Mouse (Mus musculus) liver, postnatal 0 days (tissue): ENCODE data around the gene Minos1. TPM values are rescaled to one million over a fixed set of nuclear protein-coding genes. Genes with fewer than 3 reads are reported as not detected.

Experiments
- ATAC-seq: fragments of 200-750 bp; cut with Nextera tagmentation; 2 replicates; pipeline ENCODE4 v1.8.0; 2017; ENCODE audit warnings: mild to moderate bottlenecking, moderate library complexity
- DNase-seq: peaks from one replicate; pipeline ENCODE4 v3.0.0-alpha.2; 2016
- H3K27ac ChIP-seq: fragments of 300-500 bp; sonication (generic); 2 replicates; pipeline ENCODE4 v1.5.1; 2014; ENCODE audit warnings: antibody characterized with exemption, moderate library complexity, mild to moderate bottlenecking, low read depth
- H3K27me3 ChIP-seq: fragments of 300-500 bp; sonication (generic); 2 replicates; pipeline ENCODE4 v1.6.1; 2014; ENCODE audit warnings: low read length, control low read depth, mixed read lengths; ENCODE audit not compliant: insufficient read depth
- H3K36me3 ChIP-seq: fragments of 300-500 bp; sonication (generic); replicated peaks from 2 replicates; pipeline ENCODE4 v1.6.1; 2014; ENCODE audit warnings: mild to moderate bottlenecking, control low read depth, low read length, moderate library complexity, mixed read lengths; ENCODE audit not compliant: insufficient read depth
- H3K4me1 ChIP-seq: fragments of 300-500 bp; sonication (generic); 2 replicates; pipeline ENCODE4 v1.6.1; 2014; ENCODE audit warnings: antibody characterized with exemption, mild to moderate bottlenecking, control low read depth; ENCODE audit not compliant: insufficient read depth
- H3K4me2 ChIP-seq: fragments of 300-500 bp; sonication (generic); 2 replicates; pipeline ENCODE4 v1.6.1; 2014; ENCODE audit warnings: low read depth, mild to moderate bottlenecking, low read length, moderate library complexity, mixed read lengths
- H3K4me3 ChIP-seq: fragments of 300-500 bp; sonication (generic); 2 replicates; pipeline ENCODE4 v1.5.1; 2014; ENCODE audit warnings: low read depth, low read length
- H3K9ac ChIP-seq: fragments of 300-500 bp; sonication (generic); replicated peaks from 2 replicates; pipeline ENCODE4 v1.6.1; 2014; ENCODE audit warnings: mild to moderate bottlenecking, moderate library complexity
- H3K9me3 ChIP-seq: fragments of 300-500 bp; sonication (generic); 2 replicates; pipeline ENCODE4 v1.6.1; 2016; ENCODE audit warnings: mild to moderate bottlenecking, control low read depth, low read length, mixed read lengths
- CTCF ChIP-seq: sonication (generic); IDR thresholded peaks from 2 replicates; pipeline ENCODE4 v1.5.1; 2016; ENCODE audit warnings: antibody characterized with exemption, low read depth
- EP300 ChIP-seq: IDR thresholded peaks from 2 replicates; pipeline ENCODE4 v1.6.1; 2016; ENCODE audit warnings: antibody characterized with exemption, low read depth, mild to moderate bottlenecking
- WGBS: fragments of 180-500 bp; shearing (Covaris S2); extraction: QIAGEN DNeasy Blood & Tissue Kit; methylation state at CpG from one replicate; pipeline ENCODE4 v1.1.7; 2014; ENCODE audit not compliant: insufficient replicate concordance; 5-methylcytosine and 5-hydroxymethylcytosine counted together
- polyA plus RNA-seq: library from polyadenylated mRNA; unstranded; fragments of >200 nt; fragmentation: Nextera tagmentation; extraction: Ambion mirVana; gene quantifications from 2 replicates; pipeline ENCODE4 v1.2.1, GENCODE M21; 2015

The Minos1 gene
- polyA plus RNA-seq, 1 experiment from 2014 or later, result 387 TPM

GRCm38 (mm10) chr4:139096201-139096600, 34.7 kb downstream of the Minos1 start:
- Histone ChIP-seq H3K36me3 (0 out of 2 replicates have a peak, but pooled peaks cover 1% of the 10 kb centered on the region), H3K27ac (no peak overlapping the region), H3K4me1 (peaks cover 10% of the 10 kb centered on the region), H3K4me2 (no peak overlapping the region), H3K27me3 (peaks cover 31% of the 10 kb centered on the region), H3K9ac (no peak overlapping the region), H3K9me3 (peaks cover 5% of the 10 kb centered on the region), H3K4me3 (no peak overlapping the region)
- no peak for ATAC-seq
- TF ChIP-seq EP300 (no peak), CTCF (no peak)
- DNase-seq, result no peak
- 73% methylated on average over 5 of the region's 5 CpGs for WGBS

GRCm38 (mm10) chr4:139095406-139095805, 35.5 kb downstream of the Minos1 start:
- peaks cover 10% of the 10 kb centered on the region for H3K4me1 ChIP-seq
- no peak for ATAC-seq
- no peak overlapping the region for H3K4me2 ChIP-seq
- WGBS, result 61% methylated on average over 1 of the region's 1 CpGs
- H3K36me3 ChIP-seq, result no peaks in the 10 kb centered on the region
- H3K27me3 ChIP-seq, result peaks cover 39% of the 10 kb centered on the region
- H3K9me3 ChIP-seq, result peaks cover 5% of the 10 kb centered on the region
- H3K27ac ChIP-seq, result no peak overlapping the region
- H3K9ac ChIP-seq, result no peak overlapping the region
- DNase-seq, result no peak
- H3K4me3 ChIP-seq, result no peak overlapping the region
- TF ChIP-seq EP300 (no peak), CTCF (no peak)

GRCm38 (mm10) chr4:139093196-139093530, 37.8 kb downstream of the Minos1 start:
- Histone ChIP-seq H3K9ac (no peak overlapping the region), H3K27ac (no peak overlapping the region), H3K27me3 (peaks cover 44% of the 10 kb centered on the region)

GRCm38 (mm10) chr4:139092356-139093195, 38.3 kb downstream of the Minos1 start, which contains the start of gene Nbl1:
Gene Nbl1 (minus strand): TSS chr4:139092993.
- peaks cover 5% of the 10 kb centered on the region for H3K9me3 ChIP-seq
- peak within 1 kb of the TSS; percentile 46 for H3K4me3 ChIP-seq
- peak; percentile 38; the same call in 1 of the 2 replicates for ATAC-seq
- WGBS, result 4% methylated on average over 48 of the region's 105 CpGs
- peak within 1 kb of the TSS; percentile 74 for H3K4me2 ChIP-seq
- DNase-seq, result no peak
- H3K9ac ChIP-seq, result peak within 1 kb of the TSS; percentile 34
- TF ChIP-seq EP300 (no peak), CTCF (no peak)
- peaks cover 10% of the 10 kb centered on the region for H3K4me1 ChIP-seq
- no peak within 1 kb of the TSS for H3K27ac ChIP-seq
- peaks cover 44% of the 10 kb centered on the region for H3K27me3 ChIP-seq
- no peaks in the 10 kb centered on the region for H3K36me3 ChIP-seq

More at GRCm38 (mm10) chr4:139093196-139093530, 37.8 kb downstream of the Minos1 start:
- H3K36me3 ChIP-seq, result no peaks in the 10 kb centered on the region
- peak overlapping the region; percentile 46; the same call in 1 of the 2 replicates for H3K4me3 ChIP-seq
- WGBS, result 30% methylated on average over 13 of the region's 13 CpGs
- peak overlapping the region; percentile 74 for H3K4me2 ChIP-seq
- peaks cover 10% of the 10 kb centered on the region for H3K4me1 ChIP-seq
- ATAC-seq, result no peak
- DNase-seq, result no peak
- peaks cover 5% of the 10 kb centered on the region for H3K9me3 ChIP-seq
- TF ChIP-seq EP300 (no peak), CTCF (no peak)

GRCm38 (mm10) chr4:139091478-139092355, 39.2 kb downstream of the Minos1 start:
- H3K4me1 ChIP-seq, result peaks cover 10% of the 10 kb centered on the region
- peak overlapping the region; percentile 46 for H3K4me3 ChIP-seq
- no peak overlapping the region for H3K27ac ChIP-seq
- H3K36me3 ChIP-seq, result no peaks in the 10 kb centered on the region
- WGBS, result 11% methylated on average over 28 of the region's 28 CpGs
- ATAC-seq (no peak), DNase-seq (no peak)
- H3K4me2 ChIP-seq, result peak overlapping the region; percentile 74
- no peak for TF ChIP-seq EP300
- TF ChIP-seq CTCF, result no peak
- H3K9me3 ChIP-seq, result peaks cover 5% of the 10 kb centered on the region
- peaks cover 44% of the 10 kb centered on the region for H3K27me3 ChIP-seq
- no peak overlapping the region for H3K9ac ChIP-seq

GRCm38 (mm10) chr4:139091066-139091465, 39.8 kb downstream of the Minos1 start:
- Histone ChIP-seq H3K27me3 (peaks cover 44% of the 10 kb centered on the region), H3K27ac (no peak overlapping the region), H3K9me3 (peaks cover 5% of the 10 kb centered on the region), H3K4me2 (no peak overlapping the region), H3K9ac (no peak overlapping the region), H3K36me3 (no peaks in the 10 kb centered on the region), H3K4me1 (peaks cover 10% of the 10 kb centered on the region), H3K4me3 (no peak overlapping the region)
- no peak for DNase-seq
- WGBS, result 60% methylated on average over 7 of the region's 7 CpGs
- TF ChIP-seq CTCF, result no peak
- TF ChIP-seq EP300, result no peak
- ATAC-seq, result no peak
